Mouse (Mus musculus): ENCODE measurements around the gene St6galnac1. TPM values are rescaled to one million over a fixed set of nuclear protein-coding genes. Genes with fewer than 3 reads are reported as not detected.

St6galnac1 gene
- total RNA-seq, 2 experiments from 2014 or later = not detected

GRCm38 (mm10) chr11:116729276-116730008 lies 45.9 kb downstream of the St6galnac1 start:
- DNase-seq (ENCODE audit: low spot score in 2 of 2) = no peak

- no peak for DNase-seq (ENCODE audit: low spot score in 2 of 2)
Measured at GRCm38 (mm10) chr11:116726156-116726555, 49.2 kb downstream of the St6galnac1 start.

GRCm38 (mm10) chr11:116725031-116725948 lies 50.0 kb downstream of the St6galnac1 start:
- DNase-seq (ENCODE audit: low spot score in 2 of 2) = peak in 1 of 2 experiments; percentile 32

GRCm38 (mm10) chr11:116723064-116723463 lies 52.2 kb downstream of the St6galnac1 start:
- no peak for DNase-seq (ENCODE audit: low spot score in 2 of 2)

- DNase-seq (ENCODE audit: low spot score in 2 of 2) = no peak
Measured at GRCm38 (mm10) chr11:116721548-116722271, 53.6 kb downstream of the St6galnac1 start.

GRCm38 (mm10) chr11:116720319-116720865 lies 54.9 kb downstream of the St6galnac1 start:
- no peak for DNase-seq (ENCODE audit: low spot score in 2 of 2)

Other genes starting within 250 kb of the St6galnac1 start
- 1 to 10 TPM; 2.2 TPM for gene Sphk1, start 244.6 kb downstream of the St6galnac1 start, total RNA-seq (2021)
- 100 to 1,000 TPM; 104 to 108 TPM for gene Ube2o, start 194.1 kb downstream of the St6galnac1 start, total RNA-seq (2021)
- gene Aanat, start 189.1 kb downstream of the St6galnac1 start, total RNA-seq (2021) = under 1 TPM; 0.39 to 0.76 TPM
- 1 to 10 TPM; 1.6 to 1.7 TPM for gene Rhbdf2, start 148.5 kb downstream of the St6galnac1 start, total RNA-seq (2021)
- gene Prcd, start 122.0 kb downstream of the St6galnac1 start, total RNA-seq (2021) = 1 to 10 TPM; 4.6 to 5.0 TPM
- gene Cygb, start 121.2 kb downstream of the St6galnac1 start, total RNA-seq (2021) = 10 to 100 TPM; 48.9 to 52.1 TPM
- 10 to 100 TPM; 22.2 to 22.8 TPM for gene Mxra7, start 52.5 kb upstream of the St6galnac1 start, total RNA-seq (2021)
- 10 to 100 TPM; 27.3 to 30.0 TPM for gene Mettl23, start 67.8 kb upstream of the St6galnac1 start, total RNA-seq (2021)
- 10 to 100 TPM; 28.8 to 29.3 TPM for gene Jmjd6, start 67.9 kb upstream of the St6galnac1 start, total RNA-seq (2021)
- 10 to 100 TPM; 38.5 to 48.9 TPM for gene Mfsd11, start 76.9 kb upstream of the St6galnac1 start, total RNA-seq (2021)
- gene Srsf2, start 77.6 kb upstream of the St6galnac1 start, total RNA-seq (2021) = 100 to 1,000 TPM; 171 to 184 TPM
- gene Mgat5b, start 143.4 kb upstream of the St6galnac1 start, total RNA-seq (2021) = 10 to 100 TPM; 44.1 to 44.5 TPM